Mouse (Mus musculus): ENCODE measurements around the gene Sec14l1. TPM values are rescaled to one million over a fixed set of nuclear protein-coding genes. Genes with fewer than 3 reads are reported as not detected.

Gene Sec14l1
- polyA plus RNA-seq, 1 experiment from 2014 or later = 65.9 TPM

- no peak overlapping the region for H3K9ac ChIP-seq
- H3K4me2 ChIP-seq = no peak overlapping the region
- H3K27me3 ChIP-seq = no peaks in the 10 kb centered on the region
- no peaks in the 10 kb centered on the region for H3K9me3 ChIP-seq
- WGBS = 73% methylated on average over 19 of the region's 19 CpGs
- peak overlapping the region; percentile 62 for H3K27ac ChIP-seq
- no peak overlapping the region for H3K4me3 ChIP-seq
- peaks cover 30% of the 10 kb centered on the region for H3K4me1 ChIP-seq (replicated peaks)
- H3K36me3 ChIP-seq = no peaks in the 10 kb centered on the region
- no peak for ATAC-seq (ENCODE audit: low FRiP score)
These were observed 55.0 kb downstream of the Sec14l1 start for GRCm38 (mm10) chr11:117169801-117170565.

GRCm38 (mm10) chr11:117174098-117174892, 59.3 kb downstream of the Sec14l1 start:
- Histone ChIP-seq H3K4me1 (replicated peaks) (peaks cover 33% of the 10 kb centered on the region), H3K27me3 (peaks cover 9% of the 10 kb centered on the region), H3K4me2 (peak overlapping the region; percentile 41), H3K27ac (peak overlapping the region; percentile 53), H3K9ac (peak overlapping the region; percentile 0; the same call in 1 of the 2 replicates), H3K9me3 (no peaks in the 10 kb centered on the region), H3K36me3 (no peaks in the 10 kb centered on the region), H3K4me3 (no peak overlapping the region; the same call in 1 of the 2 replicates)
- WGBS = 41% methylated on average over 18 of the region's 18 CpGs
- ATAC-seq (ENCODE audit: low FRiP score) = no peak

GRCm38 (mm10) chr11:117174924-117175323, 60.0 kb downstream of the Sec14l1 start:
- ATAC-seq (ENCODE audit: low FRiP score) = no peak
- no peaks in the 10 kb centered on the region for H3K9me3 ChIP-seq
- peak overlapping the region; percentile 53 for H3K27ac ChIP-seq
- H3K4me3 ChIP-seq = peak overlapping the region; percentile 14; the same call in 1 of the 2 replicates
- H3K36me3 ChIP-seq = no peaks in the 10 kb centered on the region
- 42% methylated on average over 15 of the region's 15 CpGs for WGBS
- H3K9ac ChIP-seq = peak overlapping the region; percentile 0; the same call in 1 of the 2 replicates
- H3K27me3 ChIP-seq = peaks cover 11% of the 10 kb centered on the region
- H3K4me1 ChIP-seq (replicated peaks) = peaks cover 28% of the 10 kb centered on the region
- peak overlapping the region; percentile 41 for H3K4me2 ChIP-seq

GRCm38 (mm10) chr11:117175472-117175871, 60.5 kb downstream of the Sec14l1 start:
- no peak for ATAC-seq (ENCODE audit: low FRiP score)
- no peaks in the 10 kb centered on the region for H3K36me3 ChIP-seq
- no peaks in the 10 kb centered on the region for H3K9me3 ChIP-seq
- H3K4me3 ChIP-seq = no peak overlapping the region
- peaks cover 23% of the 10 kb centered on the region for H3K4me1 ChIP-seq (replicated peaks)
- no peak overlapping the region for H3K27ac ChIP-seq
- peaks cover 11% of the 10 kb centered on the region for H3K27me3 ChIP-seq
- no peak overlapping the region for H3K9ac ChIP-seq
- WGBS = 79% methylated on average over 12 of the region's 12 CpGs
- H3K4me2 ChIP-seq = peak overlapping the region; percentile 41; the same call in 1 of the 2 replicates

GRCm38 (mm10) chr11:117176304-117176703, 61.3 kb downstream of the Sec14l1 start:
- ATAC-seq (ENCODE audit: low FRiP score) = no peak
- WGBS = 47% methylated on average over 5 of the region's 5 CpGs

GRCm38 (mm10) chr11:117176900-117177299, 61.9 kb downstream of the Sec14l1 start:
- peaks cover 11% of the 10 kb centered on the region for H3K27me3 ChIP-seq
- 79% methylated on average over 5 of the region's 5 CpGs for WGBS
- no peak overlapping the region for H3K27ac ChIP-seq
- no peak overlapping the region for H3K4me3 ChIP-seq
- no peaks in the 10 kb centered on the region for H3K36me3 ChIP-seq
- peaks cover 11% of the 10 kb centered on the region; the same call in 1 of the 2 replicates for H3K9me3 ChIP-seq
- H3K4me1 ChIP-seq (replicated peaks) = peaks cover 23% of the 10 kb centered on the region
- 0 out of 2 replicates have a peak, but pooled peaks have one; percentile 33 for ATAC-seq (ENCODE audit: low FRiP score)
- no peak overlapping the region for H3K9ac ChIP-seq
- no peak overlapping the region for H3K4me2 ChIP-seq

More at GRCm38 (mm10) chr11:117176304-117176703, 61.3 kb downstream of the Sec14l1 start:
- Histone ChIP-seq H3K27me3 (peaks cover 11% of the 10 kb centered on the region), H3K9me3 (0 out of 2 replicates have a peak, but pooled peaks cover 5% of the 10 kb centered on the region), H3K4me2 (no peak overlapping the region), H3K9ac (no peak overlapping the region), H3K4me3 (no peak overlapping the region), H3K36me3 (no peaks in the 10 kb centered on the region), H3K4me1 (replicated peaks) (peaks cover 23% of the 10 kb centered on the region), H3K27ac (no peak overlapping the region)

GRCm38 (mm10) chr11:117177303-117177979, 62.5 kb downstream of the Sec14l1 start:
- peak; percentile 74 for ATAC-seq (ENCODE audit: low FRiP score)
- Histone ChIP-seq H3K4me3 (no peak overlapping the region), H3K36me3 (no peaks in the 10 kb centered on the region), H3K27ac (no peak overlapping the region), H3K4me1 (replicated peaks) (peaks cover 23% of the 10 kb centered on the region), H3K9me3 (peaks cover 16% of the 10 kb centered on the region), H3K4me2 (no peak overlapping the region), H3K27me3 (peaks cover 11% of the 10 kb centered on the region), H3K9ac (no peak overlapping the region)
- WGBS = 60% methylated on average over 8 of the region's 11 CpGs

GRCm38 (mm10) chr11:117179902-117180301, 64.9 kb downstream of the Sec14l1 start:
- H3K27ac ChIP-seq = no peak overlapping the region
- no peak for ATAC-seq (ENCODE audit: low FRiP score)
- H3K9me3 ChIP-seq = peaks cover 22% of the 10 kb centered on the region
- no peak overlapping the region for H3K4me2 ChIP-seq
- 86% methylated on average over 5 of the region's 5 CpGs for WGBS
- peaks cover 7% of the 10 kb centered on the region for H3K4me1 ChIP-seq (replicated peaks)
- H3K36me3 ChIP-seq = no peaks in the 10 kb centered on the region
- H3K9ac ChIP-seq = no peak overlapping the region
- no peak overlapping the region for H3K4me3 ChIP-seq
- peaks cover 11% of the 10 kb centered on the region for H3K27me3 ChIP-seq

GRCm38 (mm10) chr11:117182808-117183207, 67.8 kb downstream of the Sec14l1 start:
- no peak overlapping the region for H3K4me3 ChIP-seq
- H3K36me3 ChIP-seq = no peaks in the 10 kb centered on the region
- peaks cover 22% of the 10 kb centered on the region for H3K9me3 ChIP-seq
- no peak overlapping the region for H3K27ac ChIP-seq
- ATAC-seq (ENCODE audit: low FRiP score) = no peak
- peaks cover 11% of the 10 kb centered on the region for H3K27me3 ChIP-seq
- WGBS = 91% methylated on average over 3 of the region's 3 CpGs
- no peak overlapping the region for H3K4me2 ChIP-seq
- no peak overlapping the region for H3K9ac ChIP-seq
- H3K4me1 ChIP-seq (replicated peaks) = 0 out of 2 replicates have a peak, but pooled peaks cover 3% of the 10 kb centered on the region

GRCm38 (mm10) chr11:117183299-117183698, 68.3 kb downstream of the Sec14l1 start:
- Histone ChIP-seq H3K4me1 (replicated peaks) (0 out of 2 replicates have a peak, but pooled peaks cover 3% of the 10 kb centered on the region), H3K9ac (no peak overlapping the region), H3K4me2 (no peak overlapping the region), H3K27me3 (peaks cover 11% of the 10 kb centered on the region), H3K36me3 (no peaks in the 10 kb centered on the region), H3K4me3 (no peak overlapping the region), H3K9me3 (peaks cover 22% of the 10 kb centered on the region), H3K27ac (no peak overlapping the region)
- ATAC-seq (ENCODE audit: low FRiP score) = no peak
- WGBS = 86% methylated on average over 3 of the region's 3 CpGs

- 0 out of 2 replicates have a peak, but pooled peaks cover 3% of the 10 kb centered on the region for H3K4me1 ChIP-seq (replicated peaks)
- 0 out of 2 replicates have a peak, but pooled peaks cover 6% of the 10 kb centered on the region for H3K27me3 ChIP-seq
- no peak for ATAC-seq (ENCODE audit: low FRiP score)
- H3K27ac ChIP-seq = no peak overlapping the region
- no peaks in the 10 kb centered on the region for H3K36me3 ChIP-seq
- no peak overlapping the region for H3K4me3 ChIP-seq
- H3K9ac ChIP-seq = no peak overlapping the region
- H3K9me3 ChIP-seq = peaks cover 22% of the 10 kb centered on the region
- H3K4me2 ChIP-seq = no peak overlapping the region
- WGBS = 80% methylated on average over 5 of the region's 5 CpGs
These were observed 68.9 kb downstream of the Sec14l1 start for GRCm38 (mm10) chr11:117183841-117184240.

Data from hindbrain, embryonic 13.5 days (tissue).